Mouse (Mus musculus) MEL (cell line): ENCODE measurements around the gene Slc35b2. TPM values are rescaled to one million over a fixed set of nuclear protein-coding genes. Genes with fewer than 3 reads are reported as not detected.

Experiments
- DNase-seq: peaks from one replicate; pipeline ENCODE4 v3.0.0; 2011; ENCODE audit warnings: low read depth, low spot score
- H3K27ac ChIP-seq: 2 replicates; pipeline ENCODE4 v1.5.1; 2012; ENCODE audit warnings: low read depth, mild to moderate bottlenecking, control low read depth, low read length, moderate library complexity; ENCODE audit not compliant: control insufficient read depth
- H3K27me3 ChIP-seq, 2 experiments: fragments of 150-350 bp in 1 of 2; sonication (generic) in 1 of 2; 2 replicates each; pipeline ENCODE4 v1.6.1; 2012; ENCODE audit warnings: low read length in 2 of 2, mild to moderate bottlenecking in 2 of 2, improper control_type of control experiment in 1 of 2, moderate library complexity in 1 of 2; ENCODE audit not compliant: insufficient read depth in 2 of 2, control insufficient read depth in 1 of 2
- H3K36me3 ChIP-seq, 2 experiments: 2 replicates each; pipeline ENCODE4 v1.6.1; 2012 to 2014; ENCODE audit warnings: low read length in 2 of 2, improper control_type of control experiment in 1 of 2, inconsistent platforms in 1 of 2, mild to moderate bottlenecking in 1 of 2; ENCODE audit not compliant: insufficient read depth in 2 of 2, control insufficient read depth in 1 of 2
- H3K4me1 ChIP-seq, 2 experiments: fragments of 150-350 bp in 1 of 2; sonication (generic) in 1 of 2; 2 replicates each; pipeline ENCODE4 v1.6.1; 2012; ENCODE audit warnings: low read length in 2 of 2, improper control_type of control experiment in 1 of 2, mild to moderate bottlenecking in 1 of 2; ENCODE audit not compliant: insufficient read depth in 2 of 2, control insufficient read depth in 1 of 2
- H3K4me3 ChIP-seq, 2 experiments: fragments of 150-350 bp in 1 of 2; sonication (generic) in 1 of 2; 2 replicates each; pipeline ENCODE4 v1.5.1; 2012; ENCODE audit warnings: low read depth in 2 of 2, low read length in 2 of 2, mild to moderate bottlenecking in 2 of 2, moderate library complexity in 2 of 2, control low read depth in 1 of 2, improper control_type of control experiment in 1 of 2; ENCODE audit not compliant: control insufficient read depth in 1 of 2, insufficient read depth in 1 of 2
- H3K79me2 ChIP-seq: 2 replicates; pipeline ENCODE4 v1.6.1; 2012; ENCODE audit warnings: mild to moderate bottlenecking, low read length, moderate library complexity; ENCODE audit not compliant: control insufficient read depth, poor library complexity, insufficient read depth
- H3K9ac ChIP-seq: 2 replicates; pipeline ENCODE4 v1.6.1; 2012; ENCODE audit warnings: low read depth, mild to moderate bottlenecking, control low read depth, low read length, moderate library complexity; ENCODE audit not compliant: control insufficient read depth, poor library complexity, severe bottlenecking
- H3K9me3 ChIP-seq: fragments of 150-350 bp; sonication (generic); replicated peaks from 2 replicates; pipeline ENCODE4 v1.6.1; 2012; ENCODE audit warnings: mild to moderate bottlenecking, low read length, improper control_type of control experiment, moderate library complexity; ENCODE audit not compliant: insufficient read depth
- CHD1 ChIP-seq: IDR thresholded peaks from 2 replicates; pipeline ENCODE4 v1.6.1; 2012; ENCODE audit warnings: low read depth, mild to moderate bottlenecking, inconsistent platforms, low read length, improper control_type of control experiment
- CHD2 ChIP-seq: IDR thresholded peaks from 2 replicates; pipeline ENCODE4 v1.6.1; 2011; ENCODE audit warnings: low read length, improper control_type of control experiment
- CTCF ChIP-seq, 3 experiments: IDR thresholded peaks in 2 of 3; conservative IDR thresholded peaks in 1 of 3; 2 replicates each; pipeline ENCODE4 v1.5.1; 2011 to 2012; ENCODE audit warnings: low read length in 3 of 3, low read depth in 2 of 3, mild to moderate bottlenecking in 2 of 3, improper control_type of control experiment in 1 of 3, inconsistent platforms in 1 of 3, mixed read lengths in 1 of 3, moderate library complexity in 1 of 3; ENCODE audit not compliant: control insufficient read depth in 1 of 3, insufficient read depth in 1 of 3, poor library complexity in 1 of 3, severe bottlenecking in 1 of 3
- ETS1 ChIP-seq: IDR thresholded peaks from 2 replicates; pipeline ENCODE4 v1.6.1; 2012; ENCODE audit warnings: low read depth, mild to moderate bottlenecking, inconsistent platforms, low read length, improper control_type of control experiment, moderate library complexity
- HCFC1 ChIP-seq: IDR thresholded peaks from 2 replicates; pipeline ENCODE4 v1.6.1; 2012; ENCODE audit warnings: low read depth, mild to moderate bottlenecking, inconsistent platforms, low read length, improper control_type of control experiment, moderate library complexity
- KAT2A ChIP-seq: conservative IDR thresholded peaks from 2 replicates; pipeline ENCODE4 v1.6.1; 2012; ENCODE audit warnings: low read depth, low read length, improper control_type of control experiment, inconsistent platforms
- MAX ChIP-seq: IDR thresholded peaks from 2 replicates; pipeline ENCODE4 v1.6.1; 2011; ENCODE audit warnings: low read length, improper control_type of control experiment
- MAZ ChIP-seq: IDR thresholded peaks from 2 replicates; pipeline ENCODE4 v1.6.1; 2012; ENCODE audit warnings: low read depth, mild to moderate bottlenecking, inconsistent platforms, low read length, improper control_type of control experiment
- MEF2A ChIP-seq: IDR thresholded peaks from 2 replicates; pipeline ENCODE4 v1.6.1; 2014; ENCODE audit warnings: low read depth, mild to moderate bottlenecking, inconsistent platforms, low read length, improper control_type of control experiment; ENCODE audit not compliant: poor library complexity, insufficient replicate concordance, severe bottlenecking; ENCODE audit errors: extremely low read depth
- MXI1 ChIP-seq: IDR thresholded peaks from 2 replicates; pipeline ENCODE4 v1.6.1; 2011; ENCODE audit warnings: mild to moderate bottlenecking, low read depth, low read length, improper control_type of control experiment
- MYB ChIP-seq: IDR thresholded peaks from 2 replicates; pipeline ENCODE4 v1.6.1; 2011; ENCODE audit warnings: mild to moderate bottlenecking, low read depth, low read length, improper control_type of control experiment
- NELFE ChIP-seq: IDR thresholded peaks from 2 replicates; pipeline ENCODE4 v1.6.1; 2011; ENCODE audit warnings: low read depth, low read length, improper control_type of control experiment
- NRF1 ChIP-seq: IDR thresholded peaks from 2 replicates; pipeline ENCODE4 v1.6.1; 2014; ENCODE audit warnings: low read depth, mild to moderate bottlenecking, inconsistent platforms, low read length, improper control_type of control experiment, moderate library complexity; ENCODE audit not compliant: poor library complexity, insufficient read depth, severe bottlenecking
- POLR2AphosphoS2 ChIP-seq: IDR thresholded peaks from 2 replicates; pipeline ENCODE4 v1.6.1; 2011; ENCODE audit warnings: low read length, improper control_type of control experiment
- RAD21 ChIP-seq: IDR thresholded peaks from 2 replicates; pipeline ENCODE4 v1.6.1; 2011; ENCODE audit warnings: mild to moderate bottlenecking, low read depth, low read length, improper control_type of control experiment
- TBP ChIP-seq: IDR thresholded peaks from 2 replicates; pipeline ENCODE4 v1.8.0; 2011; ENCODE audit warnings: low read depth, low read length, improper control_type of control experiment
- UBTF ChIP-seq: IDR thresholded peaks from 2 replicates; pipeline ENCODE4 v1.6.1; 2012; ENCODE audit warnings: low read depth, mild to moderate bottlenecking, inconsistent platforms, low read length, improper control_type of control experiment, moderate library complexity, borderline replicate concordance; ENCODE audit not compliant: insufficient read depth
- USF2 ChIP-seq, 2 experiments: IDR thresholded peaks; 2 replicates each; pipeline ENCODE4 v1.6.1; 2011 to 2012; ENCODE audit warnings: improper control_type of control experiment in 2 of 2, low read length in 2 of 2, borderline replicate concordance in 1 of 2, inconsistent platforms in 1 of 2, low read depth in 1 of 2, mild to moderate bottlenecking in 1 of 2; ENCODE audit not compliant: insufficient read depth in 1 of 2
- ZMIZ1 ChIP-seq: IDR thresholded peaks from 2 replicates; pipeline ENCODE4 v1.6.1; 2012; ENCODE audit warnings: low read depth, mild to moderate bottlenecking, inconsistent platforms, low read length, improper control_type of control experiment, moderate library complexity
- polyA plus RNA-seq, 2 experiments: library from polyadenylated mRNA; stranded (reverse) in 1 of 2; unstranded in 1 of 2; fragments of >175 nt in 1 of 2; fragments of >200 nt in 1 of 2; gene quantifications; 2 replicates each; pipeline versions ENCODE4 v1.2.1 to v1.2.4; 2012; ENCODE audit warnings: low replicate concordance in 2 of 2, low read depth in 1 of 2; ENCODE audit not compliant: insufficient read length in 2 of 2, insufficient read depth in 1 of 2, missing spikeins in 1 of 2
- total RNA-seq: library from RNA; depleted of rRNA; stranded (reverse); fragments of 300-350 nt; gene quantifications from 2 replicates; pipeline ENCODE4 v1.2.3, GENCODE M21; 2012

Gene Slc35b2
- total and polyA plus RNA-seq, 3 experiments: 81.7 to 111 TPM; not detected in 1

DNA sequence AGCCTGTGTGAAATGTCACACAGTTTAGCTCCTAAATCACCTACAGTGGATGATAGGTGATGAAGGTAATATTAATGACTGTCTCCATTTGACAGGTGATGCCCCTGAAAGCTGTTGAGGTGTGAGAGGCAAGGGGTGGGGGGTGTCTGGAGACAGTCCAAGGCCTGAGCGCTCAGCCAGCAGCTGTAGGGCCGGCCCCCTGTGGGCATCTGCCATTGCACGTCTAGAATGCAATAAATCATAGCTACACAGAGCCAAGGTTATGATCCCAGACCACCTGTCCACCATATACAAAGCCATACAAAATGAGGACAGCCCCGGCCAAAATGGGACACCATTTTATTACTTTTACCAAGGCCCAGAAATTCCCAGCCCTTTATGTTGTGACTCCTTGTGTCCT is 38.7 kb upstream of the Slc35b2 start:
- H3K9me3 ChIP-seq: no peaks in the 10 kb centered on the region
- DNase-seq: no peak
- peaks cover 4% of the 10 kb centered on the region in 2 experiments; a peak in 3 of 4 replicates for H3K27me3 ChIP-seq
- TF ChIP-seq USF2 (IDR thresholded peaks at IDR 0.05; ENCODE audit: borderline replicate concordance in 1 of 2, insufficient read depth in 1 of 2, low read depth in 1 of 2, low read length in 2 of 2) (no peak), NRF1 (no peak)
- no peaks in the 10 kb centered on the region for H3K36me3 ChIP-seq
- H3K27ac ChIP-seq: no peak overlapping the region
- H3K79me2 ChIP-seq: no peaks in the 10 kb centered on the region
- H3K4me3 ChIP-seq: no peak overlapping the region
- no peaks in the 10 kb centered on the region for H3K4me1 ChIP-seq
- no peak overlapping the region for H3K9ac ChIP-seq

DNA sequence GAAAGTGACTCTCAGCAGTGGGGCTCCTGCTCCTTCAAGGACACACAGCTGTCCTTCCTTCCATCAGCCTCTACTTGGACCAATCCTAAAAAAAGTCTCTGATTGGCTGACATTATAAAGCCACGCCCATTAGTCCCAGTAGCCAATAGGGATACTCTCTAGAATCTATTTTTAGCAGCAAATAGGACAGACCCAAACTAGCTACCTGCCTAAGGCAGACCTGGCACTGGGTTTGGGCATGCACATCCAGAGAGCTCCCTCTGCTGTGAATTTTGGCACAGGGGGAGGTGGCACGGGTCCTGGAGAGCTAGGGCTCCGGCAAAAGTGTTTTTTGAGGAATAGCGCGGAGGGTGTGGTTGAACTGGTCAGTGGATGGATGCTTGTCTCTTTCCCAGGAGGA is 37.1 kb upstream of the Slc35b2 start:
- TF ChIP-seq ETS1: no peak
- TF ChIP-seq KAT2A: no peak
- no peak for TF ChIP-seq RAD21
- TF ChIP-seq POLR2AphosphoS2: no peak
- no peak for TF ChIP-seq NELFE
- TF ChIP-seq MAZ: no peak
- no peak for TF ChIP-seq UBTF
- Histone ChIP-seq H3K9ac (no peak overlapping the region), H3K9me3 (no peaks in the 10 kb centered on the region), H3K4me1 (no peaks in the 10 kb centered on the region), H3K36me3 (no peaks in the 10 kb centered on the region), H3K27ac (no peak overlapping the region), H3K27me3 (peaks cover 7 to 10% of the 10 kb centered on the region in 2 experiments; a peak in 3 of 4 replicates), H3K79me2 (no peaks in the 10 kb centered on the region), H3K4me3 (no peak overlapping the region)
- no peak for DNase-seq

DNA sequence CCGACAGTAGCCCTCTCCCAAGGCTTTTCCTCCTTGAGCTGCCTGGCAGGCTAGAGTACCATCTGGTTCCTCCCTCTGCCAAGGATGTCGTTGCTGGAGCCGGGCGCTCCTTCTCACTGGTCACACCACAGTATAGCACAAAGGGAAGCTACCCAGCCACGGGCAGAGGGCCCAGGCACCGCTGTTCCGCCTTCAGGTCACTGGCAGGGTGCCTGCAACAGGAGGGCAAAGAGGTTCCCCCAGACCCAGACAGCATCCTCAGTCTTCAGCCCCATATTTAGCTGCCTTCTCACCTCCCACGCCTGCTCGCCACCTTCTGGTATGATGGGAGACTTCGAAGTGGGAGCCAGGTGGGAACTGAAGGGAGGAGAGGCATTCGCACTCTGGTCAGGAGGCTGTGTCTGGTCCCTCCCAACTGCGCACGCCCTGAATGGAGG is 33.3 kb upstream of the Slc35b2 start:
- TF ChIP-seq ZMIZ1: no peak
- no peak for TF ChIP-seq MYB
- no peak for TF ChIP-seq ETS1
- no peak for TF ChIP-seq CHD1
- TF ChIP-seq MXI1: no peak
- TF ChIP-seq CHD2: no peak
- TF ChIP-seq MAX: no peak
- TF ChIP-seq CTCF (IDR thresholded peaks at IDR 0.05 in 2 of 3, conservative IDR thresholded peaks at IDR 0.05 in 1 of 3; ENCODE audit: control insufficient read depth in 1 of 3, insufficient read depth in 1 of 3, low read depth in 2 of 3, low read length in 3 of 3, poor library complexity in 1 of 3, severe bottlenecking in 1 of 3): no peak
- TF ChIP-seq TBP: no peak
- TF ChIP-seq MEF2A: no peak
- no peak for TF ChIP-seq HCFC1
- H3K27me3 ChIP-seq: peaks cover 12 to 15% of the 10 kb centered on the region in 2 experiments
- no peaks in the 10 kb centered on the region for H3K79me2 ChIP-seq
- no peak for DNase-seq
- no peak overlapping the region for H3K4me3 ChIP-seq
- H3K27ac ChIP-seq: no peak overlapping the region
- no peak overlapping the region for H3K9ac ChIP-seq
- no peaks in the 10 kb centered on the region for H3K9me3 ChIP-seq
- no peaks in the 10 kb centered on the region for H3K36me3 ChIP-seq
- no peaks in the 10 kb centered on the region for H3K4me1 ChIP-seq
